Mouse (Mus musculus): ENCODE results near the gene R3hdm4. TPM values are rescaled to one million over a fixed set of nuclear protein-coding genes. Genes with fewer than 3 reads are reported as not detected.
"Not testable (repeated sequence)": the region's sequence is repeated elsewhere in the genome, so short reads cannot be mapped to it uniquely, and the experiment has no call there.

The R3hdm4 gene
- polyA plus RNA-seq, 1 experiment from 2014 or later = 137 TPM

GRCm38 (mm10) chr10:79909092-79909922 lies 11.7 kb downstream of the R3hdm4 start:
- WGBS = 25% methylated on average over 14 of the region's 14 CpGs
- H3K4me3 ChIP-seq (replicated peaks) = peak overlapping the region; percentile 4; the same call in 1 of the 2 replicates
- peak; percentile 38; the same call in 1 of the 2 replicates for ATAC-seq (ENCODE audit: insufficient read depth, low FRiP score, low read depth)
- H3K4me1 ChIP-seq = peaks cover 15% of the 10 kb centered on the region
- peak overlapping the region; percentile 97 for H3K27ac ChIP-seq
- no peaks in the 10 kb centered on the region for H3K27me3 ChIP-seq (replicated peaks)
- peaks cover 39% of the 10 kb centered on the region for H3K36me3 ChIP-seq
- H3K9me3 ChIP-seq = no peaks in the 10 kb centered on the region
- H3K4me2 ChIP-seq = peak overlapping the region; percentile 40
- H3K9ac ChIP-seq = no peak overlapping the region

GRCm38 (mm10) chr10:79908167-79909091 lies 12.6 kb downstream of the R3hdm4 start, which contains the start of gene Med16:
Gene Med16 (minus strand): TSS chr10:79908923.
- Histone ChIP-seq H3K4me3 (replicated peaks) (peak within 1 kb of the TSS; percentile 71), H3K36me3 (peaks cover 45% of the 10 kb centered on the region), H3K27me3 (replicated peaks) (no peaks in the 10 kb centered on the region), H3K27ac (peak within 1 kb of the TSS; percentile 97), H3K4me1 (peaks cover 9% of the 10 kb centered on the region), H3K4me2 (peak within 1 kb of the TSS; percentile 54), H3K9ac (peak within 1 kb of the TSS; percentile 98), H3K9me3 (no peaks in the 10 kb centered on the region)
- 2% methylated on average over 52 of the region's 52 CpGs for WGBS
- peak; percentile 95 for ATAC-seq (ENCODE audit: insufficient read depth, low FRiP score, low read depth)

GRCm38 (mm10) chr10:79907415-79907814 lies 13.6 kb downstream of the R3hdm4 start:
- H3K36me3 ChIP-seq = peaks cover 41% of the 10 kb centered on the region
- 90% methylated on average over 10 of the region's 10 CpGs for WGBS
- H3K4me3 ChIP-seq (replicated peaks) = no peak overlapping the region
- no peak overlapping the region for H3K27ac ChIP-seq
- no peak for ATAC-seq (ENCODE audit: insufficient read depth, low FRiP score, low read depth)
- no peaks in the 10 kb centered on the region for H3K27me3 ChIP-seq (replicated peaks)
- no peak overlapping the region for H3K4me2 ChIP-seq
- peaks cover 9% of the 10 kb centered on the region for H3K4me1 ChIP-seq
- H3K9ac ChIP-seq = no peak overlapping the region
- H3K9me3 ChIP-seq = no peaks in the 10 kb centered on the region

- Histone ChIP-seq H3K27me3 (replicated peaks) (no peaks in the 10 kb centered on the region), H3K4me3 (replicated peaks) (no peak overlapping the region), H3K36me3 (peaks cover 43% of the 10 kb centered on the region), H3K4me2 (no peak overlapping the region), H3K9me3 (no peaks in the 10 kb centered on the region), H3K27ac (no peak overlapping the region), H3K9ac (no peak overlapping the region), H3K4me1 (peaks cover 9% of the 10 kb centered on the region)
- ATAC-seq (ENCODE audit: insufficient read depth, low FRiP score, low read depth) = no peak
- 89% methylated on average over 9 of the region's 9 CpGs for WGBS
Observed at GRCm38 (mm10) chr10:79906712-79907111, 14.3 kb downstream of the R3hdm4 start.

- Histone ChIP-seq H3K4me2 (no peak overlapping the region), H3K9ac (no peak overlapping the region), H3K27ac (no peak overlapping the region), H3K27me3 (replicated peaks) (no peaks in the 10 kb centered on the region), H3K4me1 (0 out of 2 replicates have a peak, but pooled peaks cover 8% of the 10 kb centered on the region), H3K36me3 (peaks cover 50% of the 10 kb centered on the region), H3K4me3 (replicated peaks) (no peak overlapping the region), H3K9me3 (no peaks in the 10 kb centered on the region)
- ATAC-seq (ENCODE audit: insufficient read depth, low FRiP score, low read depth) = no peak
- WGBS = 55% methylated on average over 2 of the region's 2 CpGs
Observed at GRCm38 (mm10) chr10:79900951-79901410, 20.0 kb downstream of the R3hdm4 start.

GRCm38 (mm10) chr10:79897316-79898245 lies 23.4 kb downstream of the R3hdm4 start:
- Histone ChIP-seq H3K9me3 (no peaks in the 10 kb centered on the region), H3K4me1 (0 out of 2 replicates have a peak, but pooled peaks cover 8% of the 10 kb centered on the region), H3K27ac (no peak overlapping the region), H3K27me3 (replicated peaks) (no peaks in the 10 kb centered on the region), H3K9ac (no peak overlapping the region), H3K36me3 (peaks cover 44% of the 10 kb centered on the region), H3K4me2 (no peak overlapping the region), H3K4me3 (replicated peaks) (no peak overlapping the region)
- ATAC-seq (ENCODE audit: insufficient read depth, low FRiP score, low read depth) = peak; percentile 48; the same call in 1 of the 2 replicates
- 49% methylated on average over 20 of the region's 20 CpGs for WGBS

GRCm38 (mm10) chr10:79896814-79897213 lies 24.2 kb downstream of the R3hdm4 start:
- Histone ChIP-seq H3K9me3 (no peaks in the 10 kb centered on the region), H3K27me3 (replicated peaks) (no peaks in the 10 kb centered on the region), H3K36me3 (peaks cover 38% of the 10 kb centered on the region), H3K4me3 (replicated peaks) (no peak overlapping the region), H3K4me1 (0 out of 2 replicates have a peak, but pooled peaks cover 8% of the 10 kb centered on the region), H3K4me2 (no peak overlapping the region), H3K27ac (no peak overlapping the region), H3K9ac (no peak overlapping the region)
- no peak for ATAC-seq (ENCODE audit: insufficient read depth, low FRiP score, low read depth)
- 84% methylated on average over 13 of the region's 13 CpGs for WGBS

GRCm38 (mm10) chr10:79896306-79896705 lies 24.7 kb downstream of the R3hdm4 start:
- Histone ChIP-seq H3K4me2 (no peak overlapping the region), H3K27me3 (replicated peaks) (no peaks in the 10 kb centered on the region), H3K27ac (no peak overlapping the region), H3K9me3 (no peaks in the 10 kb centered on the region), H3K4me3 (replicated peaks) (no peak overlapping the region), H3K4me1 (0 out of 2 replicates have a peak, but pooled peaks cover 8% of the 10 kb centered on the region), H3K9ac (no peak overlapping the region), H3K36me3 (peaks cover 34% of the 10 kb centered on the region; the same call in 1 of the 2 replicates)
- 88% methylated on average over 16 of the region's 16 CpGs for WGBS
- no peak for ATAC-seq (ENCODE audit: insufficient read depth, low FRiP score, low read depth)

- 42% methylated on average over 22 of the region's 22 CpGs for WGBS
Observed at GRCm38 (mm10) chr10:79892451-79893118, 28.4 kb downstream of the R3hdm4 start.

GRCm38 (mm10) chr10:79890670-79891069 lies 30.3 kb downstream of the R3hdm4 start, which contains the start of gene Cfd:
Gene Cfd (plus strand): TSS chr10:79890853.
- Histone ChIP-seq H3K4me1 (no peaks in the 10 kb centered on the region), H3K4me3 (replicated peaks) (no peak within 1 kb of the TSS), H3K4me2 (no peak within 1 kb of the TSS), H3K27ac (no peak within 1 kb of the TSS), H3K9me3 (no peaks in the 10 kb centered on the region), H3K27me3 (replicated peaks) (0 out of 2 replicates have a peak, but pooled peaks cover 4% of the 10 kb centered on the region), H3K36me3 (0 out of 2 replicates have a peak, but pooled peaks cover 7% of the 10 kb centered on the region), H3K9ac (no peak within 1 kb of the TSS)
- WGBS = 31% methylated on average over 5 of the region's 5 CpGs
- ATAC-seq (ENCODE audit: insufficient read depth, low FRiP score, low read depth) = no peak

More at GRCm38 (mm10) chr10:79892451-79893118, 28.4 kb downstream of the R3hdm4 start:
- 0 out of 2 replicates have a peak, but pooled peaks cover 19% of the 10 kb centered on the region for H3K36me3 ChIP-seq
- H3K4me1 ChIP-seq; H3K9me3 ChIP-seq; H3K4me3 ChIP-seq (replicated peaks); H3K27ac ChIP-seq; ATAC-seq (ENCODE audit: insufficient read depth, low FRiP score, low read depth); H3K9ac ChIP-seq; H3K27me3 ChIP-seq (replicated peaks); H3K4me2 ChIP-seq: not testable (repeated sequence)

All from stomach, embryonic 15.5 days (tissue).